Mouse (Mus musculus) gonadal fat pad, adult 2 months (tissue): ENCODE data around the gene Stx16. TPM values are rescaled to one million over a fixed set of nuclear protein-coding genes. Genes with fewer than 3 reads are reported as not detected.

Experiments
- DNase-seq: peaks from one replicate; pipeline ENCODE4 v3.0.0-alpha.2; 2012; ENCODE audit warnings: low read depth
- polyA plus RNA-seq: library from polyadenylated mRNA; depleted of rRNA; stranded (reverse); fragments of >200 nt; gene quantifications from 2 replicates; pipeline ENCODE4 v1.2.3, GENCODE M21; 2012

Gene Stx16
- polyA plus RNA-seq, 1 experiment, result 58.8 TPM

GRCm38 (mm10) chr2:174075072-174075570 lies 987 bp upstream of the Stx16 start:
- DNase-seq, result no peak

DNA sequence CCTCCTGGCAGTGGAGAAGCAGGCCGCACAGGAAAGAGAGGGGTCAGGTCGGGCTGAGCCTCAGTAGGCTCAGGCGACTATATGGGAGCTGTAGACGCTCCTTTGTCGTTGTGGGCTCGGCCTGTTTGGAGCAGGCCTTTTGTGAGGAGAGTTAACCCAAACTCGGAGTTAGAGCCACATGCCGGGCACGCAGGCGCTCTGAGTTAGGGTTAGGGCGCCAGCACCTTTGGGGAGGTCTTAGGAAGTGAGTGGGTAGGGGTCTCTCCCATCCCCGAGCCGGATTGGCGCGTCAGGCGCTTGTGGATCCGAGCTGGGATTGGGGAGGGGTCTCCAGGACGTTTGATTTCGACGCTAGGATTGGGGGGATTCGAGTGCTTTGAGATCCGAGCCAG lies 321 bp downstream of the Stx16 start:
- no peak for DNase-seq

GRCm38 (mm10) chr2:174077004-174077695 lies 1.0 kb downstream of the Stx16 start:
- no peak for DNase-seq

GRCm38 (mm10) chr2:174077776-174078338 lies 1.7 kb downstream of the Stx16 start:
- no peak for DNase-seq

DNA sequence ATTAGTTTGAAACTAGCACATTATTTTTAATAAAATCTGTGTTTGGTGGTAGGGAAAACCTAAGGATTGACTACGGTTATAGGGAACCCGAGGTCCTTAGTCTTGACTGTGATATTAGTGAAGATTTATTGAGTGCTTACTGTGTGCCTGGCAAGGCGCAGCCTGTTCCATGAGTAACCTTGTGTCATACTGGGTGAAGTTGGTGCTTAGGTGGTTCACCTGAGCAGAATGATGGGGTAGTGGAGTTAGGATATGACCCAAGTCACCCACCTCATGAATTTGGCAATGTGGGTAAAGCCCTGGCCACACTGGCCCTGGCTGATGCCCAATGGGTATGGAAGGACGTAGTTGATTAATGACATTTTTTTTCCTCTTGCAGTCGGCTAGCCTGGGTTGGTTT lies 5.7 kb downstream of the Stx16 start:
- no peak for DNase-seq

- no peak for DNase-seq
Observed at GRCm38 (mm10) chr2:174082380-174082918, 6.3 kb downstream of the Stx16 start.

DNA sequence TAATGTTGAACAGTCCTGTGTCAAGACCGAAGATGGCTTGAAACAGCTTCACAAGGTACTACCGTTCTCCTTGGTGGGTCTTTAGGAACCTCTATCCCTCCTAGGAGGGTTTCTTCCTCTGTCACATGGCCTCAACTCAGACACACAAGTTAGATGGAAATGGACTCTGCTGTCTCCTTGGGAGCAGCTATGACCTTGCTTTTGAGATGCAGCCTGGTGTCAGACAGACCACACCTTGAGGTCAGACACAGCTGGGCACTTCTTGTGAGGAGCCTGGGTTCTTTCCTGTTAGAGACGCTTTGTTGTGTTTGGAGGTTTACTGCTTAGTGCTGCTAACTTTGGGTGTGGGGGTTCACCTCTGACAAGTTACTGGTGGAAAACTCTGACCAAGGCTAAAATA lies 19.0 kb downstream of the Stx16 start:
- DNase-seq, result no peak

DNA sequence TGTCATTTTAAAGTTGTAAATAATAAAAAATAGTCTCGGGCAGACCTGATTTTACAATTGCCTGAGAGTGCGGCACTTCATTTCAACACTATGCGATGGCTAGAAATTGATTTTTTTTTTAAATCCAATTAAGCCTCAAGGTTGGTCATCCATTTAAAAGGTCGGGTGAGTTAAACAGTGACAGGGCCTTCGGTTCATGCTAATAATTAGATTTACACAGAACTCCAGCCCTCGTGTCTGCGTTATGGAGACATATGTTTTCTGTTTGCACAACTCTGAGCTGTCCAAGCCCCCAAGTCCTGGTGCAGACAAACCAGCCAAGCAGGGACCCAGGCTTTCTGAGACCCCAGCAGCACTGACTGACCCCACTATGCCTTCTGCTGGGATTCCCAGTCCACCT lies 26.3 kb downstream of the Stx16 start:
- no peak for DNase-seq

DNA sequence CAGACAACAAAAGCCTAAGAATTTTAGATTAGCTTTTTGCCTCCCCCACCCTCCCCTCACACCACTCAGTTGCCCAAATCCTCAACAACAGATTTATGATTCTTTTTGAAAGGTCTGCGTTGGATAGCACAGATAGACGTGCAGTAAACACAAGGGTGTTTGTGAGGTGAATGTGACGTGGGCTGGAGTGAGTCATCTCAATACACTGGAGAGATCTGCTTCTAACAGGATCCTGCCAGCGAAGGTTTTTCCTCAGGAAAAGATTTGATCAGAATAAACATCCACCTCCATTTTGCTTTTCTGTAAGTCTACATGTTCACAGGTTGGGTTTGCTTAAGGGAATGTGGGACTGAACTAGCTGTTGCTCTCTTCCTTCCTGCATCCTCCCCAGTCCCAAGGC lies 27.4 kb downstream of the Stx16 start:
- DNase-seq, result no peak

DNA sequence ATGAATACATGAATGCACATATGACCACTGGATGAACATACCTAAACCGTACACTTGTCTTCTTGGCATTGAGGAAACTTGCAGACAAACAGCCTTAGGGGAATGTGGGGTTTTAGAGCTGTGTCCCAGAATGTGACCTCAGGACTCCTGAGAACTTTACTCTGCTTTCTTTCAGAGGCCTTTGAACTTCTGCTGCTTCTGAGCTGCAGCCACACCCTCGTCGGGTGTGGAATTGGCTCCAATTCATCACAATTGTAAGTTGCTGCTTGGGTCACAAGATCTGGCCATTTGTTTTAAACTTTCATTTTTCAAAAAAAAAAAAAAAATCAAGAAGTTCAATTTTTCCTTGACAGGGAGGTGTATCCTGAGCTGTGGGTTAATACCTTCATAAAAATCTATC lies 31.3 kb downstream of the Stx16 start:
- DNase-seq, result no peak

GRCm38 (mm10) chr2:174109991-174110782 lies 34.1 kb downstream of the Stx16 start, which contains the start of gene Npepl1:
TSS of gene Npepl1 (plus strand) at chr2:174110349.
- no peak for DNase-seq

GRCm38 (mm10) chr2:174110783-174111549 lies 34.9 kb downstream of the Stx16 start:
- no peak for DNase-seq

GRCm38 (mm10) chr2:174112931-174113330 lies 36.8 kb downstream of the Stx16 start:
- no peak for DNase-seq

DNA sequence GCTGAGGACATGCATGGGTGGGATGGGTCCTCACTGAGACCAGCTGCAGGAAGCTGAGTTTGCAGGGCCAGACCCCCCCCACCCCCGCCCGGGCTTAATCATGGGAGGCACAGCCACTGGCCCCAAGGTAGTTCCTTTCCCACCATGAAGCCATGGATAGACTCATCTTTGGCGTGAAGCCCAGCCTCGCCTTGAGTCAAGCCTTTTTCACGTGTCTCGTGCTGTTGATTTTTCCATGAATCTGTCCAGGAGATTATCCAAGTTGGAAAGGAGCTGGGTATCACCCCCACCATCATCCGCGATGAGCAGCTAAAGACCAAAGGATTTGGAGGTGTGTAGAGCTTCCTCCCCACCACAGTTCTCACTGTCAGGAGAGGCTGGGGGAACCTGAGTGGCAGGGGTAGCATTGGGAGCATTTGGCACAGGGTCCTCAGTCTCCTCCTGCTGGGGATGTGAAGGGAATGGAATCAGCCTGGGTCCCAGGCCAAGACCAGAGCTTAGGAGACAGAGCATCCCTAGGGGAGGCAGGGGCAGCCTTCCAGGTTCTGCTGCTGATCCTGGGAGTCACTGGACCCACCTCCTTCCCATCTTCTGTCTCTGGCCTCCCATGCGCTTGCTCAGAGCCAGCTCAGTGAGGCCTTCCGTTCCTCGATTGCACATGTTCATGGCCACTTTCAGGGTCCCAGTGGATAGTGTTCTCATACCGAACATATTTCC lies 38.2 kb downstream of the Stx16 start:
- DNase-seq, result no peak

DNA sequence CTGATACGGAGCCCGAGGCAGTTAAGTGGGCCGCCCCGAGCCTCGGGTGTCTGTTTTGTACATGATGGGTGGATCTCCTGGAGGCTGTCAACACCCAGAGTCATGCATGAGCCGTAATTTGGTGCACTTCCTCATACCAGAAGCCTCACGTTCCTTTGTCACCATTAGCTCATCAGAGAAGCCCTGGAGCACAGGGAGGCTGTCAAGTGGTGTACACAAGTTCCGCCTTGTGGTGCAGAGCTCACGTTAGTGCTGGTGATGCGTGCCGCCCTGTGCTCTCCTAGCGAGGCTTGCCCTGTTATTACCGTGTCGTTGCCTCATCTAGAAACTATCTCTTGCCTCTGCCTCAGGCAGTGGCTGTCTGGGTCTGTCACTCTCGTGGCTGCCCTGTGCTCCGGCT lies 40.8 kb downstream of the Stx16 start:
- DNase-seq, result no peak

DNA sequence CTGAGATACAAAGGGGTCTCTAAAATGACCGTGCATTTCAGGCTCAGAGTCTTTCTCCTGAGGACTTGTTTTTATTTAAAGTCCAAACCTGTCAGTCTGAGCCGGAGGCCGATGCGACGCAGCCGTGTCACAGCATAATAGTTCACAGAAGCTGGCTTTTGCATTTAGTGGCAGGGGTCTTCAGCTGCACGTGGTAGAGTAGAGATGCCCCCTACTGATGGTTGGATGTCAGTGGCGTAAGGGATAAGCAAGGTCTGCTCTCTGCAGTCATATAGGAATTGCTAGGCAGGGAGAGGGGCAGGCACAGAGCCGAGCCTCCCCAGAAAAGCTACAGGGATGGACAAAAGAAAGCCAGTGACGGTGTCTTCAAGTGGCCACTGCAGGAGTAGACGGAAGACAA lies 42.0 kb downstream of the Stx16 start:
- DNase-seq, result no peak

- no peak for DNase-seq
Observed at GRCm38 (mm10) chr2:174119259-174119658, 43.2 kb downstream of the Stx16 start.

GRCm38 (mm10) chr2:174120631-174121030 lies 44.5 kb downstream of the Stx16 start:
- no peak for DNase-seq

DNA sequence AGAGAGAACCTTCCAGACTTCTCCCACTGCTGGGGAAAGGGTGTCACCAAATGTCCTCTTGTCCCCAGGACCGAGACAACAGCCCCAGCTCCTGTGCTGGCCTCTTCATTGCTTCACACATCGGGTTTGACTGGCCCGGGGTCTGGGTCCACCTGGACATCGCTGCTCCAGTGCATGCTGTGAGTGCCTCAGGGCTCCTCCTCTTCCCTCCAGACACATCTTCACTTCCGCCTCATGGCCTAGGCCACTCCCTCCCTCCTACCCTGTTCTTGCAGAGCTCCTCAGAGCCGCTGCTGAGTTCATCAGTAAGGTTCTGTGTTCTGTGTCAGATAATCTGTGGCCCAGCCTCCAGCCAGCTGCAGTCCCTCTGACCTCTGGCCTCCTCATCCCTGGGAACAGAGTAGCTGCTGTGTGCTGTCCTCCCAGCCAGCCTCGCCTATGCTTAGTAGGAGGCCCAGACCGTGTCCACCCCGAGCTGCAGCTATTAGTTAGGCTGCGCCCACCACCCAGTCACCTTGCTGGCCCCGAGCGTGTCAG lies 45.4 kb downstream of the Stx16 start:
- DNase-seq, result no peak

DNA sequence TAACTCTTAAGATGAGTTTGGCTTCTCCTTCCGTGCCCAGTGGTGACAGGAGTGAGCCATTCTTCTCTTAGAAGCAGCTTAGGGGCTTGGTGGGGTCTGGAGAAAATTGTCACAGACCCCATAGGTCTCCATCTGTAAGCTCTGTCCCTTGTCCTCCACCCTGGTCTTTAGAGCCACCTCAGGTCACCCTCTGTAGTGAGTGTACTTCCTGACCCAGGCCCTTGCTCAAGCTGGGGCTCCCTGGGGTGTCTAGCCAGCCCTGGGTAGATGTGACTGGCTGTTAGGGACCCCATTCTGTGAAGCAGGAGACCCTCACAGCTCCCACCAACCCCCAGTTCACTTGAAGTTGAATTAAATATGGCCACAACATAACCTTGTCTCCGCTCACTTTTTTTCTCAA lies 46.2 kb downstream of the Stx16 start:
- DNase-seq, result no peak

DNA sequence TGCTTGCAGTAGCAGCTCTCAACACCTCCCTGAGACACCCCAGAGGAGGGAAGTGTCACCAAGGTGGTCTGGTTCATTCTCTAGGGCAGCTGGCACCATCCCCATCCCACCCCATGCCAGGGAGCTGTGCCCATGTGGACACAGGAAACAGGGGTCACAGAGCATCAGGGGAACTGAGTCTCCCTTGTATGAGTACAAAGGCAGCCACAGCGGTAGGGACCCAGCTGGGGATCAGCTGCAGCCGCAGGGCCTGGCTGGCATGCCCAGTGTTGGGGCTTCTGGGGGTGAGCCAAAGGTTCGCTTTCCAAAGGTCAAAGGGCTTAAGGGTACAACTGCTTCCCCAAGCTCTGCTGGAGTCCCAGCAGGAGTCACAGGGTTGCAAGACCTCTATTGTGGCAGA lies 47.6 kb downstream of the Stx16 start:
- DNase-seq, result no peak
